8 mouse cellular contexts compared by ENCODE assay signal in genomic region chr3:89868357-89868756, GRCm38 (mm10). TPM values are rescaled to one million over a fixed set of nuclear protein-coding genes. Genes with fewer than 3 reads are reported as not detected.
DNase-seq lines count a peak whose midpoint lies in the region; ATAC-seq and TF ChIP-seq lines count a peak whose summit lies in the region.

No protein-coding gene starts in this region.

- H3K27ac ChIP-seq in intestine, embryonic 14.5 days (ENCODE audit: low read depth): no peak overlapping the region; the same call in 1 of the 2 replicates
- no peak overlapping the region for H3K27ac ChIP-seq in intestine, postnatal 0 days (ENCODE audit: low read depth, low read length)
- peak overlapping the region; percentile 49 for H3K27ac ChIP-seq in embryonic facial prominence, embryonic 15.5 days (replicated peaks)
- peak overlapping the region; percentile 2; the same call in 1 of the 2 replicates for H3K27ac ChIP-seq in limb, embryonic 12.5 days

- no peaks in the 10 kb centered on the region for H3K9me3 ChIP-seq in intestine, embryonic 14.5 days (ENCODE audit: control insufficient read depth, low read length)
- no peaks in the 10 kb centered on the region for H3K9me3 ChIP-seq in intestine, postnatal 0 days (ENCODE audit: control insufficient read depth)
- H3K9me3 ChIP-seq in embryonic facial prominence, embryonic 15.5 days (replicated peaks): no peaks in the 10 kb centered on the region
- H3K9me3 ChIP-seq in limb, embryonic 12.5 days: peaks cover 5% of the 10 kb centered on the region; the same call in 1 of the 2 replicates

- WGBS in intestine, embryonic 14.5 days: 11% methylated on average over 7 of the region's 7 CpGs
- 19% methylated on average over 7 of the region's 7 CpGs for WGBS in intestine, postnatal 0 days
- 19% methylated on average over 7 of the region's 7 CpGs for WGBS in embryonic facial prominence, embryonic 15.5 days
- WGBS in limb, embryonic 12.5 days: 12% methylated on average over 7 of the region's 7 CpGs

- DNase-seq in intestine, embryonic 14.5 days (ENCODE audit: low spot score): peak; percentile 70
- DNase-seq in Patski (ENCODE audit: low read depth, low spot score): no peak
- no peak for DNase-seq in thymus, postnatal 0 days (ENCODE audit: low spot score)
- DNase-seq in layer of hippocampus, postnatal 14 days (ENCODE audit: low spot score in 2 of 2): no peak
- no peak for DNase-seq in liver

- H3K4me2 ChIP-seq in intestine, embryonic 14.5 days (ENCODE audit: low read length): 0 out of 2 replicates have a peak overlapping the region, but pooled peaks have one; percentile 13
- H3K4me2 ChIP-seq in intestine, postnatal 0 days (replicated peaks; ENCODE audit: low read depth): no peak overlapping the region
- 0 out of 2 replicates have a peak overlapping the region, but pooled peaks have one; percentile 15 for H3K4me2 ChIP-seq in embryonic facial prominence, embryonic 15.5 days (replicated peaks)
- no peak overlapping the region for H3K4me2 ChIP-seq in limb, embryonic 12.5 days

- in situ Hi-C loops in Patski (cut with MboI; ENCODE audit: low pct_unique_long_range_greater_than_20kb): no loop called here

- ATAC-seq in intestine, embryonic 14.5 days (replicated peaks; ENCODE audit: low FRiP score, low TSS enrichment, low read depth): no peak
- no peak for ATAC-seq in intestine, postnatal 0 days
- ATAC-seq in Patski: peak; percentile 34
- peak; percentile 56 for ATAC-seq in embryonic facial prominence, embryonic 15.5 days (ENCODE audit: insufficient number of reproducible peaks, low FRiP score, low TSS enrichment, low read depth)
- ATAC-seq in limb, embryonic 12.5 days (ENCODE audit: insufficient number of reproducible peaks, insufficient read depth, low FRiP score, low TSS enrichment, low read depth): no peak

- no peaks in the 10 kb centered on the region for H3K27me3 ChIP-seq in intestine, embryonic 14.5 days (replicated peaks; ENCODE audit: control insufficient read depth, insufficient read depth, low read length)
- H3K27me3 ChIP-seq in intestine, postnatal 0 days (replicated peaks; ENCODE audit: control insufficient read depth, insufficient read depth, low read length): no peaks in the 10 kb centered on the region
- H3K27me3 ChIP-seq in Patski: no peaks in the 10 kb centered on the region
- H3K27me3 ChIP-seq in embryonic facial prominence, embryonic 15.5 days: no peaks in the 10 kb centered on the region
- no peaks in the 10 kb centered on the region for H3K27me3 ChIP-seq in limb, embryonic 12.5 days

- TF ChIP-seq CTCF in intestine, postnatal 0 days (IDR thresholded peaks at IDR 0.05; ENCODE audit: low read depth): no peak
- no peak for TF ChIP-seq CTCF in Patski (IDR thresholded peaks at IDR 0.05)

- no peak overlapping the region for H3K4me3 ChIP-seq in intestine, embryonic 14.5 days (ENCODE audit: low read depth, low read length)
- no peak overlapping the region for H3K4me3 ChIP-seq in intestine, postnatal 0 days (ENCODE audit: low read depth, low read length)
- H3K4me3 ChIP-seq in embryonic facial prominence, embryonic 15.5 days (replicated peaks): no peak overlapping the region
- no peak overlapping the region for H3K4me3 ChIP-seq in limb, embryonic 12.5 days (replicated peaks)

- H3K4me1 ChIP-seq in intestine, embryonic 14.5 days (replicated peaks; ENCODE audit: control insufficient read depth, insufficient read depth, low read length): peaks cover 41% of the 10 kb centered on the region
- H3K4me1 ChIP-seq in intestine, postnatal 0 days (replicated peaks; ENCODE audit: control insufficient read depth, insufficient read depth, low read length): 0 out of 2 replicates have a peak, but pooled peaks cover 4% of the 10 kb centered on the region
- H3K4me1 ChIP-seq in embryonic facial prominence, embryonic 15.5 days: peaks cover 48% of the 10 kb centered on the region
- peaks cover 35% of the 10 kb centered on the region for H3K4me1 ChIP-seq in limb, embryonic 12.5 days (replicated peaks)

- H3K9ac ChIP-seq in intestine, embryonic 14.5 days (ENCODE audit: low read length): no peak overlapping the region
- H3K9ac ChIP-seq in intestine, postnatal 0 days (ENCODE audit: low read depth, low read length): no peak overlapping the region
- no peak overlapping the region for H3K9ac ChIP-seq in embryonic facial prominence, embryonic 15.5 days
- no peak overlapping the region for H3K9ac ChIP-seq in limb, embryonic 12.5 days (replicated peaks)

- POLR2A ChIA-PET in Patski (lab: Charles Lee): interaction anchor here (0.7 to 1.2 kb wide), 2 partner anchors 92 to 300 kb away, joined by 3 to 5 read pairs; no protein-coding TSS in a partner anchor

- no peaks in the 10 kb centered on the region for H3K36me3 ChIP-seq in intestine, embryonic 14.5 days (ENCODE audit: control insufficient read depth, insufficient read depth, low read length)
- no peaks in the 10 kb centered on the region for H3K36me3 ChIP-seq in intestine, postnatal 0 days (ENCODE audit: control insufficient read depth, insufficient read depth)
- H3K36me3 ChIP-seq in embryonic facial prominence, embryonic 15.5 days: no peaks in the 10 kb centered on the region
- H3K36me3 ChIP-seq in limb, embryonic 12.5 days: no peaks in the 10 kb centered on the region

- CTCF ChIA-PET in Patski (lab: Charles Lee): interaction anchor here (0.7 to 2.1 kb wide), 5 partner anchors 10 to 91 kb away, joined by 3 to 8 read pairs (median 4); no protein-coding TSS in a partner anchor

RNA-seq across cellular contexts. Expression of gene She, which starts 37.2 kb away (rescaled TPM):
- polyA plus RNA-seq in intestine, embryonic 14.5 days (2014; fragmentation: Nextera tagmentation; extraction: Ambion mirVana): 4.2 TPM in 2 replicates
- polyA plus RNA-seq in intestine, postnatal 0 days (2015; fragmentation: Nextera tagmentation; extraction: Ambion mirVana): 1.6 and 1.8 TPM in 2 replicates
- 0.03 TPM for polyA plus RNA-seq in Patski (2021)
- 3.5 and 4.0 TPM in 2 replicates for polyA plus RNA-seq in embryonic facial prominence, embryonic 15.5 days (2015; fragmentation: Nextera tagmentation; extraction: Ambion mirVana)
- 3.5 and 3.7 TPM in 2 replicates for polyA plus RNA-seq in limb, embryonic 12.5 days (2016; fragmentation: Nextera tagmentation; extraction: Ambion mirVana)
- 1.0 and 1.1 TPM in 2 replicates for polyA plus RNA-seq in thymus, postnatal 0 days (2015; fragmentation: Nextera tagmentation; extraction: Ambion mirVana)
- total RNA-seq in layer of hippocampus, postnatal 14 days (2021): 1 to 10 TPM; 3.4 to 3.5 TPM

RNA-seq across cellular contexts. Expression of gene Il6ra, which starts 44.6 kb away (rescaled TPM):
- 1.5 and 1.6 TPM in 2 replicates for polyA plus RNA-seq in intestine, embryonic 14.5 days (2014; fragmentation: Nextera tagmentation; extraction: Ambion mirVana)
- 2.8 and 3.2 TPM in 2 replicates for polyA plus RNA-seq in intestine, postnatal 0 days (2015; fragmentation: Nextera tagmentation; extraction: Ambion mirVana)
- 2.6 TPM for polyA plus RNA-seq in Patski (2021)
- 3.4 and 3.6 TPM in 2 replicates for polyA plus RNA-seq in embryonic facial prominence, embryonic 15.5 days (2015; fragmentation: Nextera tagmentation; extraction: Ambion mirVana)
- 0.83 and 0.84 TPM in 2 replicates for polyA plus RNA-seq in limb, embryonic 12.5 days (2016; fragmentation: Nextera tagmentation; extraction: Ambion mirVana)
- polyA plus RNA-seq in thymus, postnatal 0 days (2015; fragmentation: Nextera tagmentation; extraction: Ambion mirVana): 4.1 and 4.2 TPM in 2 replicates
- total RNA-seq in layer of hippocampus, postnatal 14 days (2021): 1 to 10 TPM; 5.0 to 6.1 TPM

Comparison
In these comparisons a context has a peak if more than half of its experiments do, and no peak if none do; other contexts are left out.
1. H3K4me2 ChIP-seq: peak in intestine, embryonic 14.5 days (single experiment) and embryonic facial prominence, embryonic 15.5 days (single experiment); none in intestine, postnatal 0 days (single experiment) and limb, embryonic 12.5 days (single experiment).
2. ATAC-seq: peak in Patski (single experiment) and embryonic facial prominence, embryonic 15.5 days (single experiment); none in intestine, embryonic 14.5 days (single experiment), intestine, postnatal 0 days (single experiment) and limb, embryonic 12.5 days (single experiment).
3. H3K27ac ChIP-seq: peak in embryonic facial prominence, embryonic 15.5 days (single experiment) and limb, embryonic 12.5 days (single experiment); none in intestine, embryonic 14.5 days (single experiment) and intestine, postnatal 0 days (single experiment).